Mouse (Mus musculus) E14TG2a.4 (cell line): ENCODE measurements at regions not wholly inside any gene's neighbourhood (a gene's known extent, or its start where the extent isn't known, plus 50 kb on each side); places are given as distances from the start of the nearest gene placed in this dataset.

Source experiments
- CTCF ChIP-seq: conservative IDR thresholded peaks from 2 replicates; pipeline ENCODE4 v1.5.1; 2014; ENCODE audit warnings: low read length
- NANOG ChIP-seq: IDR thresholded peaks from 2 replicates; pipeline ENCODE4 v1.6.1; 2014; ENCODE audit warnings: borderline replicate concordance, low read length, mixed read lengths
- POU5F1 ChIP-seq: IDR thresholded peaks from 2 replicates; pipeline ENCODE4 v1.6.1; 2014; ENCODE audit warnings: low read length, borderline replicate concordance

DNA sequence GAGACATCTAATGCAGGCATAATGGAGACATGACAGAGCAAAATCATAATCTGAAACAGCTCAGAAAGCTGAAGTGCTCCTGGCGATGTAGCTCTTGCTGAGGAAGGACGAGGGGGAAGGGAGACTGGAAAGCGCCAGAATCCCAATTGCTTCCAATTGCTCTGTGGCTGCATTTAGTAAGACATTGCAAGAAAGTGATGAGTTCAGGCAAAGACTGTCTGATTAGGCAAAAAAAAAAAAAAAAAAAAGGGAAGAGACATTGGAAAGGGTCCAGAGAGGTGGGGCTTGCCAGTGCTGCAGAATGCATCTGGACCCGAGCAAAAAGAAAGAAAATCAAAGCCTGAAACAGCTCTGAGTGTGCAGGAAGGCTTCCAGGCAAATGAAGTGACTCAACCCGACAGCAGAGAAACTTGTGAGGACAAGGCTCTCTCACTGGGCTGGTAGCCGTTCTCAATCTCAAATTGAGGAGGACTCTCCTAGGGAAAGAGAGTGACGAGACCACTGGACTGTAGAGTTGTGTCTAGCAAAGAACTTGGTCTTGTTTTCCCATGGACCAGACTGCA, 94.8 kb upstream of the Grip1 start:
- TF ChIP-seq CTCF (no peak), POU5F1 (no peak), NANOG (no peak)
